Mouse (Mus musculus) ES-E14 (cell line): Measurements from ENCODE around the gene Vegfa.

ENCODE experiments used
- MAFK ChIP-seq: IDR thresholded peaks from 2 replicates; pipeline ENCODE4 v1.6.1; 2014; ENCODE audit warnings: mild to moderate bottlenecking, low read depth, low read length, inconsistent platforms; ENCODE audit not compliant: insufficient read depth
- ZC3H11A ChIP-seq: IDR thresholded peaks from 2 replicates; pipeline ENCODE4 v1.6.1; 2012; ENCODE audit warnings: low read depth, mild to moderate bottlenecking, inconsistent platforms, low read length, borderline replicate concordance

DNA sequence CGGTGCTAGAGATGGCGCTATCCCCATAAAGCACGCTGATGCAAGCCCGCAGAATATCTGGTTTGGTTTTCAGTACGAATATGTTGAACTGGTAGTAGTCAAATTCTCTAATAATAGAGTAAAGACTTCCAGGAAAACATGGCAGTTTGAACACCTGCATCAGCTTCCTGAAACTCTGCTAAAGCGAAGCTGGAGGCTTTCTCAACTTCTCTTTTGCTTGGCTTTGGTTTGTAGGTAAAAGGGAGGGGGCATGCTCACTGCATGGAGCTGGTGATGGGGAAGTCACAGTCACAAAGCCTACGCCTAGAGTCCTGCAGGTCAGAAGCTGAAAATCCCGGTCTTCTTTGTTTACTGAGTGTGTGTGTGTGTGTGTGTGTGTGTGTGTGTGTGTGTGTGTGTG, 13.6 kb upstream of the Vegfa start:
- no peak for TF ChIP-seq MAFK
- TF ChIP-seq ZC3H11A, result no peak
